Mouse (Mus musculus): Measurements from ENCODE around the gene Trappc12. TPM values are rescaled to one million over a fixed set of nuclear protein-coding genes. Genes with fewer than 3 reads are reported as not detected.
A peak's percentile ranks its signal among the peaks of the same experiment; 100 is the strongest.
"Not testable (repeated sequence)": the region's sequence is repeated elsewhere in the genome, so short reads cannot be mapped to it uniquely, and the experiment has no call there.

The Trappc12 gene
- polyA plus RNA-seq, 1 experiment: 33.4 TPM

- no peak for DNase-seq
- H3K27me3 ChIP-seq (ENCODE audit: control insufficient read depth, insufficient read depth, low read length): no peaks in the 10 kb centered on the region
- WGBS: 79% methylated on average over 3 of the region's 3 CpGs
- TF ChIP-seq CTCF (IDR thresholded peaks at IDR 0.05; ENCODE audit: borderline replicate concordance, control insufficient read depth, extremely low read depth, insufficient read depth, low read length, poor library complexity): no peak
- TF ChIP-seq POLR2A (IDR thresholded peaks at IDR 0.05; ENCODE audit: control insufficient read depth, extremely low read depth, insufficient read depth, low read length, poor library complexity): no peak
- H3K36me3 ChIP-seq (ENCODE audit: control insufficient read depth, insufficient read depth, low read length): peaks cover 23% of the 10 kb centered on the region
- no peak overlapping the region for H3K27ac ChIP-seq (ENCODE audit: control insufficient read depth, insufficient read depth, low read length)
- H3K4me3 ChIP-seq (ENCODE audit: control insufficient read depth, insufficient read depth, low read length): no peak overlapping the region
- H3K4me1 ChIP-seq (replicated peaks; ENCODE audit: control insufficient read depth, insufficient read depth, low read length): no peaks in the 10 kb centered on the region; the same call in 1 of the 2 replicates
Measured at GRCm38 (mm10) chr12:28743328-28743727, 6.9 kb downstream of the Trappc12 start.

GRCm38 (mm10) chr12:28735293-28735692 is 15.0 kb downstream of the Trappc12 start:
- Histone ChIP-seq H3K4me1 (replicated peaks; ENCODE audit: control insufficient read depth, insufficient read depth, low read length) (peaks cover 7% of the 10 kb centered on the region), H3K36me3 (ENCODE audit: control insufficient read depth, insufficient read depth, low read length) (peaks cover 23% of the 10 kb centered on the region), H3K27me3 (ENCODE audit: control insufficient read depth, insufficient read depth, low read length) (no peaks in the 10 kb centered on the region), H3K27ac (ENCODE audit: control insufficient read depth, insufficient read depth, low read length) (peak overlapping the region; percentile 55), H3K4me3 (ENCODE audit: control insufficient read depth, insufficient read depth, low read length) (no peak overlapping the region)
- no peak for TF ChIP-seq POLR2A (IDR thresholded peaks at IDR 0.05; ENCODE audit: control insufficient read depth, extremely low read depth, insufficient read depth, low read length, poor library complexity)
- no peak for DNase-seq
- WGBS: 25% methylated on average over 3 of the region's 3 CpGs

GRCm38 (mm10) chr12:28734271-28734670 is 16.0 kb downstream of the Trappc12 start:
- 100% methylated on average over 1 of the region's 1 CpGs for WGBS
- no peak for DNase-seq

GRCm38 (mm10) chr12:28733520-28734245 is 16.6 kb downstream of the Trappc12 start:
- H3K4me3 ChIP-seq (ENCODE audit: control insufficient read depth, insufficient read depth, low read length); H3K27me3 ChIP-seq (ENCODE audit: control insufficient read depth, insufficient read depth, low read length); H3K4me1 ChIP-seq (replicated peaks; ENCODE audit: control insufficient read depth, insufficient read depth, low read length); DNase-seq; H3K27ac ChIP-seq (ENCODE audit: control insufficient read depth, insufficient read depth, low read length): not testable (repeated sequence)
- WGBS: 91% methylated on average over 6 of the region's 6 CpGs
- H3K36me3 ChIP-seq (ENCODE audit: control insufficient read depth, insufficient read depth, low read length): peaks cover 26% of the 10 kb centered on the region

More at GRCm38 (mm10) chr12:28734271-28734670, 16.0 kb downstream of the Trappc12 start:
- Histone ChIP-seq H3K27ac (ENCODE audit: control insufficient read depth, insufficient read depth, low read length) (no peak overlapping the region), H3K4me3 (ENCODE audit: control insufficient read depth, insufficient read depth, low read length) (no peak overlapping the region), H3K4me1 (replicated peaks; ENCODE audit: control insufficient read depth, insufficient read depth, low read length) (peaks cover 7% of the 10 kb centered on the region), H3K27me3 (ENCODE audit: control insufficient read depth, insufficient read depth, low read length) (no peaks in the 10 kb centered on the region), H3K36me3 (ENCODE audit: control insufficient read depth, insufficient read depth, low read length) (peaks cover 26% of the 10 kb centered on the region)
- TF ChIP-seq CTCF (IDR thresholded peaks at IDR 0.05; ENCODE audit: borderline replicate concordance, control insufficient read depth, extremely low read depth, insufficient read depth, low read length, poor library complexity): no peak
- no peak for TF ChIP-seq POLR2A (IDR thresholded peaks at IDR 0.05; ENCODE audit: control insufficient read depth, extremely low read depth, insufficient read depth, low read length, poor library complexity)

- WGBS: 80% methylated on average over 8 of the region's 8 CpGs
- Histone ChIP-seq H3K27ac (ENCODE audit: control insufficient read depth, insufficient read depth, low read length) (no peak overlapping the region), H3K4me1 (replicated peaks; ENCODE audit: control insufficient read depth, insufficient read depth, low read length) (peaks cover 7% of the 10 kb centered on the region), H3K36me3 (ENCODE audit: control insufficient read depth, insufficient read depth, low read length) (peaks cover 26% of the 10 kb centered on the region), H3K4me3 (ENCODE audit: control insufficient read depth, insufficient read depth, low read length) (no peak overlapping the region), H3K27me3 (ENCODE audit: control insufficient read depth, insufficient read depth, low read length) (no peaks in the 10 kb centered on the region)
- no peak for TF ChIP-seq CTCF (IDR thresholded peaks at IDR 0.05; ENCODE audit: borderline replicate concordance, control insufficient read depth, extremely low read depth, insufficient read depth, low read length, poor library complexity)
- no peak for TF ChIP-seq POLR2A (IDR thresholded peaks at IDR 0.05; ENCODE audit: control insufficient read depth, extremely low read depth, insufficient read depth, low read length, poor library complexity)
- DNase-seq: no peak
Measured at GRCm38 (mm10) chr12:28732631-28733030, 17.6 kb downstream of the Trappc12 start.

- Histone ChIP-seq H3K36me3 (ENCODE audit: control insufficient read depth, insufficient read depth, low read length) (peaks cover 5% of the 10 kb centered on the region), H3K4me1 (replicated peaks; ENCODE audit: control insufficient read depth, insufficient read depth, low read length) (no peaks in the 10 kb centered on the region), H3K27ac (ENCODE audit: control insufficient read depth, insufficient read depth, low read length) (0 out of 2 replicates have a peak overlapping the region, but pooled peaks have one; percentile 20), H3K27me3 (ENCODE audit: control insufficient read depth, insufficient read depth, low read length) (no peaks in the 10 kb centered on the region), H3K4me3 (ENCODE audit: control insufficient read depth, insufficient read depth, low read length) (no peak overlapping the region)
- TF ChIP-seq CTCF (IDR thresholded peaks at IDR 0.05; ENCODE audit: borderline replicate concordance, control insufficient read depth, extremely low read depth, insufficient read depth, low read length, poor library complexity) (no peak), POLR2A (IDR thresholded peaks at IDR 0.05; ENCODE audit: control insufficient read depth, extremely low read depth, insufficient read depth, low read length, poor library complexity) (no peak)
- no peak for DNase-seq
- WGBS: 91% methylated on average over 5 of the region's 5 CpGs
Measured at GRCm38 (mm10) chr12:28727061-28727460, 23.2 kb downstream of the Trappc12 start.

GRCm38 (mm10) chr12:28726204-28726603 is 24.1 kb downstream of the Trappc12 start:
- Histone ChIP-seq H3K4me1 (replicated peaks; ENCODE audit: control insufficient read depth, insufficient read depth, low read length) (no peaks in the 10 kb centered on the region), H3K36me3 (ENCODE audit: control insufficient read depth, insufficient read depth, low read length) (peaks cover 13% of the 10 kb centered on the region), H3K27ac (ENCODE audit: control insufficient read depth, insufficient read depth, low read length) (no peak overlapping the region), H3K27me3 (ENCODE audit: control insufficient read depth, insufficient read depth, low read length) (no peaks in the 10 kb centered on the region), H3K4me3 (ENCODE audit: control insufficient read depth, insufficient read depth, low read length) (no peak overlapping the region)
- no peak for DNase-seq
- TF ChIP-seq CTCF (IDR thresholded peaks at IDR 0.05; ENCODE audit: borderline replicate concordance, control insufficient read depth, extremely low read depth, insufficient read depth, low read length, poor library complexity): no peak
- TF ChIP-seq POLR2A (IDR thresholded peaks at IDR 0.05; ENCODE audit: control insufficient read depth, extremely low read depth, insufficient read depth, low read length, poor library complexity): no peak
- WGBS: 22% methylated on average over 4 of the region's 4 CpGs

Measured in thymus, adult 2 months (tissue).